Mouse (Mus musculus) spleen, adult 2 months (tissue): ENCODE measurements around the gene Fhit. TPM values are rescaled to one million over a fixed set of nuclear protein-coding genes. Genes with fewer than 3 reads are reported as not detected.

Source experiments
- DNase-seq, 2 experiments: peaks; one replicate each; pipeline versions ENCODE4 v3.0.0 to v3.0.0-alpha.2; 2012 to 2021; ENCODE audit warnings: low spot score in 2 of 2, low read depth in 1 of 2
- H3K27ac ChIP-seq: fragments of 200-500 bp; 2 replicates; pipeline ENCODE4 v1.5.1; 2012; ENCODE audit warnings: low read length, inconsistent platforms; ENCODE audit not compliant: insufficient read depth
- H3K27me3 ChIP-seq: fragments of 200-500 bp; 2 replicates; pipeline ENCODE4 v1.6.1; 2012; ENCODE audit warnings: mild to moderate bottlenecking, moderate library complexity, low read length, inconsistent platforms; ENCODE audit not compliant: control insufficient read depth, insufficient read depth
- H3K36me3 ChIP-seq: fragments of 200-500 bp; 2 replicates; pipeline ENCODE4 v1.6.1; 2012; ENCODE audit warnings: mild to moderate bottlenecking, low read length, inconsistent platforms; ENCODE audit not compliant: control insufficient read depth, insufficient read depth
- H3K4me1 ChIP-seq: fragments of 200-500 bp; 2 replicates; pipeline ENCODE4 v1.6.1; 2011; ENCODE audit warnings: inconsistent platforms; ENCODE audit not compliant: control insufficient read depth, insufficient read depth, insufficient read length
- H3K4me3 ChIP-seq: fragments of 200-500 bp; 2 replicates; pipeline ENCODE4 v1.5.1; 2011; ENCODE audit warnings: mild to moderate bottlenecking, inconsistent platforms; ENCODE audit not compliant: insufficient read depth, insufficient read length; ENCODE audit errors: extremely low read depth
- CTCF ChIP-seq: fragments of 200-500 bp; IDR thresholded peaks from 2 replicates; pipeline ENCODE4 v1.5.1; 2011; ENCODE audit warnings: mild to moderate bottlenecking, inconsistent platforms; ENCODE audit not compliant: insufficient read depth, insufficient read length, insufficient replicate concordance; ENCODE audit errors: extremely low read depth
- POLR2A ChIP-seq: fragments of 200-500 bp; IDR thresholded peaks from 2 replicates; pipeline ENCODE4 v1.6.1; 2011; ENCODE audit warnings: low read depth, low read length, inconsistent platforms
- WGBS: fragments of 180-500 bp; shearing (Covaris S2); methylation state at CpG from one replicate; pipeline ENCODE4 v1.1.7; 2018; 5-methylcytosine and 5-hydroxymethylcytosine counted together
- polyA plus RNA-seq: library from polyadenylated mRNA; depleted of rRNA; stranded (reverse); fragments of >200 nt; gene quantifications from 2 replicates; pipeline ENCODE4 v1.2.3, GENCODE M21; 2012

Fhit gene
- polyA plus RNA-seq, 1 experiment: 2.0 TPM

- 10% methylated on average over 6 of the region's 6 CpGs for WGBS
- H3K36me3 ChIP-seq: no peaks in the 10 kb centered on the region
- no peaks in the 10 kb centered on the region for H3K4me1 ChIP-seq
- no peak for DNase-seq
- H3K4me3 ChIP-seq: no peak overlapping the region
- no peak for TF ChIP-seq POLR2A
- TF ChIP-seq CTCF: no peak
- no peaks in the 10 kb centered on the region for H3K27me3 ChIP-seq
- H3K27ac ChIP-seq: no peak overlapping the region
Observed at GRCm38 (mm10) chr14:9555807-9556206, 1606.0 kb downstream of the Fhit start.

- Histone ChIP-seq H3K27me3 (no peaks in the 10 kb centered on the region), H3K27ac (no peak overlapping the region), H3K4me3 (no peak overlapping the region), H3K4me1 (no peaks in the 10 kb centered on the region), H3K36me3 (no peaks in the 10 kb centered on the region)
- TF ChIP-seq POLR2A (no peak), CTCF (no peak)
- no peak for DNase-seq
Observed at GRCm38 (mm10) chr14:9552149-9552548, 1609.7 kb downstream of the Fhit start.

GRCm38 (mm10) chr14:9547952-9548351 is 1613.9 kb downstream of the Fhit start:
- Histone ChIP-seq H3K4me1 (no peaks in the 10 kb centered on the region), H3K27ac (no peak overlapping the region), H3K36me3 (no peaks in the 10 kb centered on the region), H3K27me3 (no peaks in the 10 kb centered on the region), H3K4me3 (no peak overlapping the region)
- 57% methylated on average over 1 of the region's 1 CpGs for WGBS
- TF ChIP-seq CTCF: no peak
- no peak for TF ChIP-seq POLR2A
- no peak for DNase-seq

DNA sequence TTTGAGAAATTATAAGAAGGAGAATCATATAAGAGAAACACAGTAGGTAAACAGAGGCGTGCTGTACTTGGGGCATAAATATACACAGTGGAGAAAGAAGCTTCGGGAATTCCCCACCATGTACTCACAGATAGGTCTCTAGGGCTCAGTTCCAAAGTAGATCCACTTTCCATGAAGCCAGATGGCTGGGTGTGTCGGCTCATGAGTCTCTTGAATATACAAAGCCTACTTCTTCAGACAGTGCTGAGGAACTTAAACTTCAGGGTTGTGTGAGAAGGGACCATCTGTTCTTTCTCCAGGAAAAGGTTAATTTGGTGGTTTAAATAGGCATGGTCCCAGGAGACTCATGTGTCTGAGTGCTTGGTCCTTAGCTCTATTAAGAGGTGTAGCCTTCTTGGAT is 1617.5 kb downstream of the Fhit start:
- 78% methylated on average over 3 of the region's 3 CpGs for WGBS
- TF ChIP-seq CTCF: no peak
- TF ChIP-seq POLR2A: no peak
- Histone ChIP-seq H3K36me3 (no peaks in the 10 kb centered on the region), H3K27ac (no peak overlapping the region), H3K4me1 (no peaks in the 10 kb centered on the region), H3K27me3 (no peaks in the 10 kb centered on the region), H3K4me3 (no peak overlapping the region)
- DNase-seq: no peak

DNA sequence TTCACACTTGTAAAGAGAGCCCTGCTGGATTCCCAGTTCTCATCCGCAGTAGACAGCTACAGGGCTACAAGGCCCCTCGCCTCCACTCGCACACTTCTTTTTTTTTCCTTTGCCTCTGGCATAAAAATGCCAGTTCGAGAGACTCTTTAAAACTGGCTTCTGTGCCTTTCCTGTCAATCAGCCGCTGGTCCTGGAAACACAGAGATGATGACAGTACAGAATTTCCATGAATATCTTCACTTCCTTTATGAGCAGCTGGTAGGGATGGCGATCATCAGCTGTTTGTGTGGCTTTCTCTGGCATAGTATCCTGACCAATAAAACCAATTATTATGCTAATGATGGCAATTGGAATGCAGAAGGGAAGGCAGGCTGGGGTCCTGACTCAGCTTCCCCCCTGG is 1626.3 kb downstream of the Fhit start:
- WGBS: 71% methylated on average over 6 of the region's 6 CpGs
- no peak for DNase-seq
- Histone ChIP-seq H3K27ac (no peak overlapping the region), H3K36me3 (no peaks in the 10 kb centered on the region), H3K4me3 (no peak overlapping the region), H3K27me3 (no peaks in the 10 kb centered on the region), H3K4me1 (no peaks in the 10 kb centered on the region)
- no peak for TF ChIP-seq POLR2A
- no peak for TF ChIP-seq CTCF

- H3K36me3 ChIP-seq: no peaks in the 10 kb centered on the region
- 88% methylated on average over 4 of the region's 4 CpGs for WGBS
- no peak overlapping the region for H3K4me3 ChIP-seq
Observed at GRCm38 (mm10) chr14:9529247-9529646, 1632.6 kb downstream of the Fhit start.

DNA sequence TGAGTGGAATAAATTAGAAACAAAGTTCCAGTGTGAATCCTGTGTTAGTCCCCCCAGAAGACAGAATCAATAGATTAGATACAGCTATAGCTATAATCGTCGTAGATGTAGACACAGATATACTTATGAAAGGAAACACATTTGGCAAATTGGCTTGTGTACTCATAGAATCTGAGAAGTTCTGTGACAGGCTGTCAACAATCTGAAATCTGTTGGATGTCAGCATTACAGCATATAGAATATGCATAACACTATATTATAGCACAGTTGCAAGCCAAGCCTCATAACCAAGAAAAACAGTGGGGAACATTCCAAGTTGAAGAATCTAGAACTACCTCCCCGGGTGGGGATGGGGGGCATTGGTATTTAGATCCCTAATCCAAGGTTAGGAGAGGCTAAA is 1635.7 kb downstream of the Fhit start:
- Histone ChIP-seq H3K27me3 (no peaks in the 10 kb centered on the region), H3K4me1 (no peaks in the 10 kb centered on the region), H3K36me3 (no peaks in the 10 kb centered on the region), H3K27ac (no peak overlapping the region), H3K4me3 (no peak overlapping the region)
- no peak for TF ChIP-seq CTCF
- no peak for TF ChIP-seq POLR2A
- DNase-seq: no peak
- 82% methylated on average over 3 of the region's 3 CpGs for WGBS

More at GRCm38 (mm10) chr14:9529247-9529646, 1632.6 kb downstream of the Fhit start:
- TF ChIP-seq CTCF (no peak), POLR2A (no peak)
- H3K4me1 ChIP-seq: no peaks in the 10 kb centered on the region
- no peak overlapping the region for H3K27ac ChIP-seq
- DNase-seq: no peak
- no peaks in the 10 kb centered on the region for H3K27me3 ChIP-seq
